ENCODE assay signal across 8 mouse cellular contexts in the genomic region with DNA sequence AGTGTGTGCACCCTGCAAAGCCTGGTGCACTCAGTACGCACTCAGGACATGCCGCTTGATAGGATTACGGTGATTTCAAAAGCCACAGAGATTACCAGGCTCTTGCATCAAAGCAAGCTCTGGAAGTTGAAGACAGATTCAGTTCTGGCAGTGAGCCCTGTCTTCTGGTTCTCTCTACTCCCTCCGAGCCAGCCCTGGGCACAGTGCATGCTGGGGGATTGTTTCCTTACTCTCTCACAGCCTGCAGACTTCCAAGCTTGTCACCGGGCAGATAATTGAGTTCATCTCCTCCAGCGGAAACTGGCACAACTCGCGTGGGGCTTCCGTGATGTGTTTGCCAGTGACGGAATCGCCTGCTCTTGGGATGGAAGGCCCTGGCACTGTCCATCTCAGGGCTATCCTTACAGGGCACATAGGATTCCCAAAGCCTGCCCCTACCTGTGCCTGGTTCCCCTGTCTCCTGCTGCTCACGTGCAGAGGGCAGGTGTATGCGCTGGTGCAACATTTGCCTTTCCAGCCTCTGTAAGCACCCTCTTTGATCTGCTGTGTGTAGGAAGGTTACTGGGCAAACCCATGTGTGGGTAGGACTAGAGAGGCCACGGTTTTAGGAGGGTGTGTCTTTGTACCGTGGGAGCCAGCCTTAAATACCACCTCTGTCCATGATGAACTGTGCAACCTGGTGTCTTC. TPM values are rescaled to one million over a fixed set of nuclear protein-coding genes. Genes with fewer than 3 reads are reported as not detected.
DNase-seq lines count a peak whose midpoint lies in the region; ATAC-seq and TF ChIP-seq lines count a peak whose summit lies in the region.

No protein-coding gene starts in this region.

- ATAC-seq in liver, postnatal 0 days = peak; percentile 76
- ATAC-seq in megakaryocyte, adult 5-6 weeks (ENCODE audit: poor library complexity, severe bottlenecking) = no peak

- H3K27ac ChIP-seq in liver, postnatal 0 days (ENCODE audit: low read depth) = no peak overlapping the region

- H3K9ac ChIP-seq in liver, postnatal 0 days (replicated peaks) = no peak overlapping the region

- H3K27me3 ChIP-seq in liver, postnatal 0 days (ENCODE audit: insufficient read depth, low read length) = no peaks in the 10 kb centered on the region

- H3K4me2 ChIP-seq in liver, postnatal 0 days (ENCODE audit: low read depth, low read length) = no peak overlapping the region

- no peaks in the 10 kb centered on the region for H3K4me1 ChIP-seq in liver, postnatal 0 days (ENCODE audit: insufficient read depth)

- peak; percentile 29 to 39 for DNase-seq in cerebellum, adult 18-20 months
- DNase-seq in cerebellum, adult 11-12 months = no peak
- peak; percentile 49 for DNase-seq in ovary, postnatal 14 days (ENCODE audit: low spot score)
- no peak for DNase-seq in ovary, postnatal 10 days (ENCODE audit: low spot score)
- DNase-seq in heart, postnatal 4 days = peak; percentile 58
- DNase-seq in liver, postnatal 0 days = peak; percentile 35
- peak; percentile 58 for DNase-seq in testis, postnatal 10 days (ENCODE audit: low spot score)

- no peak for TF ChIP-seq CTCF in liver, postnatal 0 days (IDR thresholded peaks at IDR 0.05; ENCODE audit: low read depth)

- H3K4me3 ChIP-seq in liver, postnatal 0 days (ENCODE audit: low read depth, low read length) = no peak overlapping the region

- H3K36me3 ChIP-seq in liver, postnatal 0 days (replicated peaks; ENCODE audit: insufficient read depth, low read length) = no peaks in the 10 kb centered on the region

- no peak for TF ChIP-seq EP300 in liver, postnatal 0 days (IDR thresholded peaks at IDR 0.05; ENCODE audit: low read depth)

- H3K9me3 ChIP-seq in liver, postnatal 0 days (ENCODE audit: low read length) = no peaks in the 10 kb centered on the region

- 63% methylated on average over 15 of the region's 15 CpGs for WGBS in liver, postnatal 0 days (ENCODE audit: insufficient replicate concordance)

RNA-seq across cellular contexts. Expression of gene Hspb8, which starts 32.7 kb away (rescaled TPM):
- 10 to 100 TPM; 75.1 to 75.9 TPM for total RNA-seq in heart, postnatal 4 days (2021)
- polyA plus RNA-seq in liver, postnatal 0 days (2015; fragmentation: Nextera tagmentation; extraction: Ambion mirVana) = 9.1 and 10.6 TPM in 2 replicates
- total RNA-seq in megakaryocyte, adult 5-6 weeks (2015) = not detected in 2 replicates
- total RNA-seq in megakaryocyte, adult 5-6 weeks (2017) = not detected in 2 replicates

Comparison
In these comparisons a context has a peak if more than half of its experiments do, and no peak if none do; other contexts are left out.
1. DNase-seq: peak in cerebellum, adult 18-20 months (2 of 2), ovary, postnatal 14 days (single experiment), heart, postnatal 4 days (single experiment), liver, postnatal 0 days (single experiment) and testis, postnatal 10 days (single experiment); none in cerebellum, adult 11-12 months (single experiment) and ovary, postnatal 10 days (single experiment).
2. RNA of gene Hspb8, which starts 32.7 kb away (total RNA-seq): 75.1 to 75.9 TPM in heart, postnatal 4 days; not detected in megakaryocyte, adult 5-6 weeks; every median in the first group is over 10 times any median in the second.